Mouse (Mus musculus) embryo, embryonic 11 days (tissue): ENCODE data around the gene Asb6.
A peak's percentile ranks its signal among the peaks of the same experiment; 100 is the strongest.

ENCODE experiments used
- DNase-seq: peaks from one replicate; pipeline ENCODE4 v3.0.0-alpha.2; 2015

Asb6 gene

DNA sequence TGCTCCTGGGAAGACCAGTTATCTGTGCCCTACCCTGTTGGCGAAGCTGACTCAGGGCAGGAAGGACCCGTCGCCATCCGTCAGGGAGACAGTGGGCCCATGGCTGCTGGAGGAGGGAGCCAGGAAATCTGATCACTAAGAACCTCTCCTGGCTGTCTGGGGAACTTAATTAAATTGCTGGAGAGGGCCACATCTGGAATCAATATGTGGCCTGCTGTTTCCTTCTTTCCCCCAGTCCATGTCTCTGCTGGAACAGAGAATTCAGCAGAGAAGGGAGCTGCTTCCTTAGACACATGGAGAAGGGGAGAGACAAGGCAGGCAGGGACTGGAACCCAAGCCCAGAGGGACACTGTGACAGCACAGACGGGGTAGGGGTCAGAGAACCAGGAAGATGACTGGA is 3.5 kb upstream of the Asb6 start:
- peak; percentile 77 for DNase-seq

DNA sequence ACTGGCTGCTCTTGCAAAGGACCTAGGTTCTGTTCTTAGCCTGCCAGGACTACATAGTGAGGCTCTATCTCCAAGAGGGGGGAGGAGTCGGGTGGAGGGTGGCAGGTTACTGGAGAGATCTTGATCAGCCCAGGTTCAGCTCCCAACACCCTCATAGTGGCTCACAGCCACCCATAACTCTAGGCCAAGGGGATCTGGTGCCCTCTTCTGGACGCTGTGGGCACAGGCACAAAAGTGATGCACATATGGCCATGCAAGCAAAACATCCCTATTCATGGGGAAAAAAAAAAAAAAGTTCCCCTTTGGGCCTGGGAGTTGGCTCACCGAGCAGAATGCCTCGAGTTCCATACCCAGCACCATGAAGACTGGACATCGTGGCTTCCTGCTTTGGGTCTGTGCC is 818 bp downstream of the Asb6 start:
- DNase-seq, result no peak

DNA sequence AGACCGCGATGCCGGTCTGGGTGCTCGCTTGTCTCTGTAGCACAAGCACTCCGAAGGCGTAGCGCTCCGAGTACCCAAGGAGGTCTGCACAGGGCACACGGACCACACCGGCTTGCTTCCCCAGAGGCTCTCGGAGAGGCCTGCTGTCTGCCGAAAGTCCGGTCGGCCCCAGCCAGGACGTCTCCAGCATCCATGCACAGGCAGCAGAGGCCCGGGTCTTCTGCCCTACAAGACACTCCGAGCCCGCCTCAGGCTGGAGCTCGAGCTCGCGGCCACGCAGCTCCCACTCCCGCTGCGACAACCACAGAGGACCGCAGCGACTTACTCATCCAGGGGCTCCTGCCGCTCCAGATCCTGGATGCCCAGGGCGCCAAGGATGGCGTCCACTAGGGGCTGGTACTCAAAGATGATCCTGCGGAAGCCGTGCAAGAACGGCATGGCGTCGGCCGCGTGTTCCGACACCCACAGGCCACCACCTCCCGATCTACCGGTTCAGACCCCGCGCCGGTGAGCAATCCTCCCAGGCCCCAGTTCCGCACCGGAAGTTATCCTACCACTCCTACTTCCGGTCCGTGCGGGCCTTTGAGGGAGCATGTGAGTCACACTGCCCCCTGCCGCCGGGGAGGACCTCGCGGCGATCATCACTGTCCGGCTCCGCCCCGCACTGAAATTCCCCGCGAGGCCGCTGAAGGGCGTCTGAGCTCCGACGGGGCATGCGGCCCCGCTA is 2.2 kb downstream of the Asb6 start:
- DNase-seq, result peak; percentile 96

DNA sequence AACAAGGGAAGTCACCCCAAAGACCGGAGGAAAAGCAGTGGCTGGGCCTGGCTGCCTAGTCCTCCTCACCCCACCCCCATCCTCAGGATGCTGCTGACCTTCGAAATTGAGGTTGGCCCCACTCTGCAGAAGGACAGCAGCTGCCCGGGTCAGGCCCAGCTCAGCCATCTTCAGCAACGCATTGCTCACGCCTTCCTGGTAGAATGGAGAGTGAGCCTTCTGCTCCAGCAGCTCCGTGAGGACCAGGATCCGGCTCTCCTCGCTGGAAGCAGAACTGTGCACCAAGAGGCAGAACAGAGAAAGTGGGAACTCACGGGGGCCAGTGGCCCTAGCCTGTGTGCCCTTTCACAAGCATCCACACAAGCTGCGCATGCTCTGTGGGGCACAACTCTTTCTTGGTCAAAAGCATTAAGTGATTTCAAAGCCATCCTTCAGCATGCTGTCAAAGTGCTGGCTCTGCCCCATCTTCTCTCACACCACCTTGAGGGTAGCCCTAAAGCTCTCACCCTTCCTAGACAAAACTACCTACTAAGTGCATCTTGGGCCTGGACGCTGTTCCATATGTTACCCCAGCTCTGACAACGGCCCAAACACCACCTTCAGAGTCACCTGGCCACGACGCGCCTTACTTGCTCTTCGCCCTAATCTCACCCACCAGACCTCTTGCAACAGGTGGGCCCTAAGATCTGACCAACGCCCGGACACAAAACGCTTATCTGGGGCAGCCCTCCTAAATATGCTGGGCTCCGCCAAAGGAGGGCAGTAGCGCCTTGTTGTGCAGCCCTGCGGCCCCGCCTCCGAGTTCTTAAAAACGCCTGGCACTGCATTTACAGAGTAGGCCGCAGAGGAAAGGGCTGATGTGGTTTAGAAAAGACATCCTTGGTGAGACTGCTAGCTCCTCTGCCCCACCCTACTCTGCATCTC is 3.0 kb downstream of the Asb6 start:
- peak; percentile 73 for DNase-seq

DNA sequence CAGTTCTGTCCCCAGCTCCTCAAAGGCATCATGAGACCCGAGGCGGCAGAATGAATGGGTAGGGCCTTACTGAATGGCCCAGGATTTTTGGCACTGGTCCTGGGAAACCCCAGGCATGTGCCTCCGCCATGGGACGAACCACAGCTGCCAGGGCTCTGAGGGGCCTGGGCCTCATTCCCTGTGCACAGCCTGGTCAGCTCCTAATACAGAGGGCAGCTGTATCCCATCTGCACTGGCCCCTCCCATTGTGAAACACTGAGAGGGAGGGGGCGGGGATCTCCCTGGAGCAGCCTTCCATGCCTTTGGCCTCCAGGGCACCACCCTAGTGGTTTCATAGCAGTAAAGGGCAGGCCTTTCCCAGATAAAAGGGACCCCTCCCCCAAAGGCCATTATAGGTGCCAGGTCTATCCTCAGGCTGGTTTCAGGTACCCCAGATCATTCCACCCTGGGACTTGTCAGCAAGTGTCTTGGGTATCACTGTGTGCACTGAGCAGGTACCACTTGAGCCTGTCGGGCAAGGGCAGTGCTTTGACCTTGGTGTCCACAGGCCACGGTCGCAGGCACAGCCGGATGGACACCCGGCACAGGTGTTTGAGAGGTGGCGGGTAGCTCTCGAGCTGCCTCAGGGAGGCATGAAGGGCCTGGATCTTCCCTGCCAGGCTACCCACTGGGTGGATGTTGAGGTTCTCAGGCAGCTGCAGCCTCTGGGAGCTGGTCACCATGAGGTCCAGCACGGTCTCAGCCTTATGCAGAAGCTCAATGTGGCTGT is 6.6 kb downstream of the Asb6 start:
- no peak for DNase-seq

DNA sequence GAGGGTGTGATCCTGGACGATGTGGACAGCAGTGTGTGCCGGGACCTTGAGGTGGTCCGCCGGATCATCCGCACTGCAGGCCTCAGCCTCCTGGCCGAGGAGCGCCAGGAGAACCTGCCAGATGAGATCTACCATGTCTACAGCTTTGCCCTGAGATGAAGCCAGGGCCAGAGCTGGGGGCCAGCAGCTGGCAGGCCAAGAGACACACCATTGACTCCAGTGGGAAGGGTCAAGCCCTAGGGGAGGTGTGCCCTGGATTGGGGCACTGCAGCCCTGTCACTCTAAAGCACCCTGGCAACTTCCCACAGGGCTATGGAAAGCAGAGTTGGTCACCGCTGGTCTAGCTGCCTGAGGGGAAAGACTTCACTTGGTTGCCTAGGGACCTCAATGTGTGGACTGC is 7.7 kb downstream of the Asb6 start:
- no peak for DNase-seq

DNA sequence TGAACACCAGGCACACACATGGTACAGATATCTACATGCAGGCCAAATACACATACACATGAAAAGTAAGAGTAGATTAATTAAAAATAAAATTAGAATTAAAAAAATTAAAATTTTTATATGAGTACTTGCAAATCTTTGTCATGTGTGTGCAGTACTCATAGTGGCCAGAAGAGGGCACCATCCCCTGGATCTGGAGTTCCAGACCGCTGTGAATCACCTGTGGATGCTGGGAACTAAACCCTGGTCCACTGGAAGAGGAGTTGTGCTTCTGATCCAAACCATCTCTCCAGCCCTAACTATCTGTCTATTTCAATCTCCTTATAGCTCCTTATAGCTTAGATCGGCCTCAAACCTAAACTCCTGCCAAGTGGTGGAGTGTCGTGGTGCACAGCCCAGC is 9.1 kb downstream of the Asb6 start:
- DNase-seq, result no peak

DNA sequence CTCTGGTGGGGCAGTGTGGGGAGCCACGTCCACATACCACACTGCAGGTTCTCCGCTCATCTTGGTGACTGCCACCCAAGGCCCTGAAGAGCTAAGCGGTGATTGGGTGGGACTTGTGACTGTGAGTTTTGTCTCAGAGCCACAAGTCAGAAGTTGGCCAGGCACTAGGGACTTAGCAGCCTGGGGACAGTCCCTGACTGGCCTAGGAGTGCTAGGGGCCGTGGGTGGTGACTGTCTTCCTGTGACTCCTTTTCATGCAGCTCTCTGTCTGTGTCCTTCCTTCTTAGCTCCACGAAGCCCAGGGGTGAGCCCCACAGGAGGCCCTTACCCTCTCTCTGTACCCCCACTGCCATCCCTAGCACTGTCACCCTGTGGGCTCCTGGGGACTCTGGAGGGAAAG is 10.3 kb downstream of the Asb6 start:
- no peak for DNase-seq

DNA sequence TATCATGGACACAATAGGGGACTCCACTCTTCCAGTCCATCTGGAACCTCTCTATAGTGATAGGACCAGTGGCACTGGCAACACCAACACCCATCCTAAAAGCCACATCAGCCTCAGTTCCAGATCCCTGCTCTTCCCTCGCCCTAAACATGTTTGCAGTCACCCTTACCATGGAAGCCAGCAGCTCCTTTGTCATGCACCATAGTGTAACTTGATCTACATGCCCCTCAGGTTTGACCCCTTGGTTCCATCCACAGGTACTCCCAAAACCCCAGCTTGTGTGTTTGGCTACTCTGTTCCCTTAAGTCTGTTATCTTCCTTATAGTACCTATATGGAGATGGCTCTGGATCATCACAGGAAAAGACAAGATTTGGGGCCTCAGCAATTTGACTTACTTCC is 13.8 kb downstream of the Asb6 start:
- DNase-seq, result no peak

DNA sequence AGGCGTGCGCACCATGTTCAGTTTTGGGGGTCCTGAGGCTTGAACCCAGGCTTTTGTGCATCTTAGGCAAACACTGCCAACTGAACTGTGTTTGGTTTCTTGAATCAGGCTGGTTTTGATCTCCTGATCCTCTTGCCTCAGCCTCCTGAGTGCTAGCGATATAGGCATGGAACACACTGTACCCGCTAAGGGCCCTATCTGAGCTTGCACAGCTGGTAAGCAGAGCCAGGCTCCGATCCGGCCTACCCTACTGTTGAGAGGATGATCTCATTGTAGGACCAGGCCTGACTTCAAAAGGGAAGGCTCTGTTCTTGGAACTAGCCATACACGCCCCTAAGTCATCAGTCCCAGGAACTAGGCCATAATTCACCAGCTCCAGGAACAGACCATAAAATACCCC is 19.6 kb downstream of the Asb6 start:
- DNase-seq, result no peak

DNA sequence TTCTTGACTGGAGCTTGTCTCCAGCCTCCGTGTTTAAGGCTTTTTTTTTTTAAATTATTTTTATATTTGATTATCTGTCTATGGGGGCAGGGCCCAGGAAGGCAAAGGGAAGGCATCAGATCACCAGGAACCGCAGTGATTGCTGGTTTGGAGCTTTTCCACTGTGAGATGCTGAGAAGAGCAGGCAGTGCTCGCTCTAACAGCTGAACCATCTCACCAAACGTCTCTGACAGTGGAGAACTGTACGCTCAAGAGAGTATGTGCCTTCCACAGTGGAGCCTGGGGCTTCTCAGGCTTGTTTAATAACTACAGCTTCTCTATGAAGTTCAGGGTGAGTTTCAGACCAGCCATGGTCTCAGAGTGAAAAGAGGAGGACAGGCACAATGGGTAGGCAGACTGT is 20.6 kb downstream of the Asb6 start:
- no peak for DNase-seq

DNA sequence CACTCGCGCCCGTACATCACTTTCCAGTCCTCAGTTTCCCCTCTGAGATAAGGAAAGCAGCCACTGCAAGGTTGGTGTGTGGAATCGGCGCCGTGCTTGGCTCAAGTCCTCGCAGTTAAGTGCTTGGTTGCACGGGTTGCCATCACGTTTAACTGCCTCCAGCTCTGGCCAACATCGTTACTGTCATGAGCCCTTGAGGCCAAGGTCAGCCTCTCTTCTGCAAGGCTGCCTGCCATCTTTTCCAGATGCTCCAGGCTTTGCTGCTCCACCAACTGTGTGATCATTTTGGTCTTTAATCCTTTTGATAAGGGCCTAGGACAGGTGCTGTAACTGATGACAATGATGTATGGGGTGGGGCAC is 21.9 kb downstream of the Asb6 start:
- DNase-seq, result no peak

DNA sequence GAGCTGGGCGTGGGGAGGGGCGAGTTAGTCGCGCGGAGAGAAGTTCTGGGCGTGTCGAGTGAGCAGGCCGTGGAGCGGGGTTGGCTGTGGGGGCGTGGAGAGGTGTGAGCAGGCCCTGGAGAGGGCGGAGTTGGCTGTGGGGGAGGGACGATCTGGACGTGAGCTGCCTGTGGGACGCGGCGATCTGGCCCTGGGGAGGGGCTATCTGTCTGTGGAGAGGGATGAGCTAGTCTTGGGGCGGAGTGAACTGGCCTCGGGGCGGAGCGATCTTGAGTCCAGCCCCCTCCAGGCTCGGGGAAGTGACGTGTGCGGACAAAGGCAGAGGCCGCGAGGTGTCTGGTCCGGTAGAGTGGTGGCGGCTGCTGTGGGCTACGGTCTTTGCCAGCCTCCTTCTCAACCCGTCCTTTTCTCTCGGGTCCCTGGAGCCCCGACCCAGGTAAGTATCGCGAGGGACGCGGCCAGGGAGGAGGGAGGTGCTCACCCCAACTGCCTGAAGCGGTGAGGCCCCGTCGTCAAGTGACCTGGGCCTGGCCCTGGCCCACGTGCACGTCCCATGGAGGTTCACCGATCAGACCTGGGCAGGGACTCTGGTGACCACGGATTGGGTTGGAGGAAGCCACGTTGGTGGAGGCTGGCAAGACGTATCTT is 22.4 kb downstream of the Asb6 start, which contains the start of gene Ntmt1:
Gene Ntmt1, plus strand, starts transcription at position 179 of the 648 bp plus-strand sequence.
- DNase-seq, result peak; percentile 99

DNA sequence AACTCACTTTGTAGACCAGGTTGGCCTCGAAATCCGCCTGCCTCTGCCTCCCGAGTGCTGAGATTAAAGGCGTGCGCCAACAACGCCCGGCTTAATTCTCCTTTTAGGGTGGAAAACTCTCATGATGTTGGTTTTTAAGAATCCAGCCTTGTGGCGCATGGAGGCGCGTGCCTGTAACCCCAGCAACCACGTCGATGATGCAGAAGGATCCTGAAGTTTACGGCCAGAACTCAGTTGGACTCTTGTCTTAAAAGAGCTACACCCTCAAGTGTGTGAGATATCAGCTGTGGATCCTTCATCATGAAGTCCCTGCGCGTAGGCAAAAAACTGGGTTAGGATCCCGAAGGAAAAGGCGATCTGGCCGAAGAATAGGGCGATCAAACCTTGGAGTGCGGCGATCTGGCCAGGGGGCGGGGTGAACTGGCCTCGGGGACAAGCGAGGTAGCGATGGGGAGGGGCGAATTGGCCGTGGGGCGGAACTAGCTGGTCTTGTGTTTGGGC is 22.9 kb downstream of the Asb6 start:
- DNase-seq, result no peak

DNA sequence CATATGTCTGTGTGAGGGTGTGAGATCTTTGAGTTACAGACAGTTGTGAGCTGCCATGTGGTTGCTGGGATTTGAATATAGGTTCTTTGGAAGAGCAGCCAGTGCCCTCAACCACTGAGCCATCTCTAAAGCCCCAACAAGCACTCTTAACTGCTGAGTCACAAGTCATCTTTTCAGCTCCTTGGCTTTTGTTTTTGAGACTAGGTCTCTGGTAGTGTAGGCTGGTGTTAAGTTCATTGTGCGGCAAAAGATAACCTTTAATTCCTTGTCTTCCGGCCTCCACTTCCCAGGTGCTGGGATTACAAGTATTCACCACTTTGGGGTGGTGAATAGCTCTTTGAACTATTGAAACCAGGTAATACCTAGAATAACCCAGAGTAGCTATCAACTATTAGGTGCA is 24.1 kb downstream of the Asb6 start:
- no peak for DNase-seq

DNA sequence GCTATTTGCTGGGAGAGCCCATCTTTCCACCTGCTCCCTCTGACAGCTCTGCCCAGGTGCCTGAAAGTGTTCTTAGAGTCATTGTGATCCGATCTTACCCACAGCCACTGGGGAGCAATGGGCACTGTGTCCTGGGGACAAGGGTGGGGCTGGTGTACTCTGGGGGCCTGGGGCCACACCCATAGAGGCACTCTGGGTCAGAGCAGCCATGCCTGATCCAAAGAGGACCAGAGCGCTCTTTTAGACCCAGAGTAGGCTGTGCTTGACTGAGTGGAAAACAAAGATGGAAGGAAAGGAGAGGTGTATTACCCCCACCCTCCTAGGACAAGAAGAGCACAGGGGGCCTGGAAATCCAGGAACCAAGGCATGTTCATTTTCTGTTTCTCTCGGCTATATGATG is 26.5 kb downstream of the Asb6 start, which contains the start of gene 1700001O22Rik:
Gene 1700001O22Rik, minus strand, starts transcription at position 58 of the 400 bp plus-strand sequence.
- no peak for DNase-seq

DNA sequence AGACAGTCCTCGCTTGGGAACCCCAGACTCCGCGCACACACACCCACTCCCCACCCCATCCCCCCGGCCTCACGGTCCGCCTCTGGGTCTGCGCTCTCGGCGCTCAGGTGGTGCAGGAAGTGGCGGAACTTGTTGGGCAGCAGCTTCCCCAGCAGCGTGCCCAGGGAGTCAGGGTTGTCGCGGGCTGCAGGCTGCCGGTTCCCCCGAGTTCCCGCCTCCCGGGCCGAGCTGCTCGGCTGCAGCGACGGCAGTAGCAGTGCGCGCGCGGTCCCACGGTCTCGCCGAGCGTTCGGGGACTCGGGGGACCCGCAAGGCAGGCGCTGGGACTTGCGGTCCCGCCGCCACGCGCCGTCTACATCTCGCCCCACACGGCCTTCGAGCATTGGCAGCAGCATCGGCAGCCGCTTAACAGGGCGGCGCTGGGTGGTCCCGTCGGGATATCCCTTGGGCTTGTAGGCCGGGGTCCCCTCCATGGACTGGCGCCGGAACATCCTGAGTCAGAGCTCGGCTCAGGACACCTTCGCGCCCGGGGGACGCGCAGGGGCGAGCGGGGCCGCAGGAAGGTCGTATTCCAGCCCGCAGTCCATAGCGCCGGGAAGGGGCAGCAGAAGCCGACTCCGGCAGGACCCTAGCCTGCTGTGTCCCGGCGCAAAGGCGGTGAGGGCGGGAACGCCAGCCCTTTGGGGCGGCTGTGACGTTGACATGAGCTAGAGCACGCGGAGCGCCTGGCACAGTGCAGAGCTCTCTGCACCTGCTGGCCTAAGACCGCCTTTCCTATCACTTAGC is 28.9 kb downstream of the Asb6 start:
- DNase-seq, result peak; percentile 70

DNA sequence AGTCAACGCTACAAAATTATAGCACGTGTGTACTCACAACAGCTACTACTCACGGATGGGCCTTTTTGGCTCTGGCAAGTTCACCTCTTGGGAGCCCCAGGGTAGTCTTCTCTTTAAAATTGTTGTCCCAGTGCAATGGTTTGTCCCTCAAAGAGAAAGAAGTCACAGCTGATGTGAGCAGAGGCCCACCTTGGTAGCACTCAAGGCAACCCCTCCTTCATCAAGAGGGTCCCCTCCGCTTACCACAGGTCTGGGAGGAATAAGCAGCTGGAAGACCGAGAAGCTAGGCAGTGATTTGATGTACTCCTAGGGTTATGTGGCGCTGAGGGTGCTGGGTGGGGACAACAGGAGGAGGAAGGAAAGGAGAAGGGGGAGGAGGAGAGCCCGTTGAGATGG is 29.5 kb downstream of the Asb6 start:
- no peak for DNase-seq

DNA sequence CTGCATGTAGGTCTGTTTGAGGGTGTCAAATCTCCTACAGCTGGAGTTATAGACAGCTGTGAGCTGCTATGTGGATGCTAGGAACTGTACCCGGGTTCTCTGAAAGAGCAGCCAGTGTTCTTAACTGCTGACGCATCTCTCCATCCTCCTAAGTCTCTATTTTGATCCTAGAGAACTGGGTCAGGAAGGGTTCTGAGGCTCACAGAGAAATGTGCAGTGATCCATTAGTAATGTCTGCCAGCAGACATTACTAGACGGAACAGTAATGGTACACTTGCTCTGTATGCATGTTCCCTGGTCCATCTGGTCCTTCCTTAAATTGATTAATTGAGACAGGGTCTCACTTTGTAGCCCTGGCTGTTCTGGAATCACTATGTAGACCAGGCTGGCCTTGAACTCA is 30.7 kb downstream of the Asb6 start:
- no peak for DNase-seq

DNA sequence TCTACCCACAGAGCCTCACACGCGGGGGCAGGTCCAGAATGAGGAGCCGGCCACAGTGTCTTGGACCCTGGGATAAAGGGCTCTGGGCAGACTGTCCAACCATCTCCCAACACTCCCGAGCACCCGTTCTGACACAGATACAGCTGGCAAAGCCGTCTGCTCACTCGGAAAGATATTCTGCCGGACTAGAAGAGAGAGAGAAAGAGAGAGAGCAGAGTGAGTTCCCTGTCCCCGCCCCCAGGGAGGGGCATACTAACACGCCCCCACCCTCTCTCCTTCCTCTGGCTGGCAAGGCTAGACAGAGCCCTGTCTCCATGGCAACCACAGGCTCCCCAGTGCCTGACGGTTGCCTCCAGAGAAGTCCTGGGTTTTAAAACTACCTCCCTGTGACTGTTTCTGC is 33.8 kb downstream of the Asb6 start:
- DNase-seq, result peak; percentile 96

DNA sequence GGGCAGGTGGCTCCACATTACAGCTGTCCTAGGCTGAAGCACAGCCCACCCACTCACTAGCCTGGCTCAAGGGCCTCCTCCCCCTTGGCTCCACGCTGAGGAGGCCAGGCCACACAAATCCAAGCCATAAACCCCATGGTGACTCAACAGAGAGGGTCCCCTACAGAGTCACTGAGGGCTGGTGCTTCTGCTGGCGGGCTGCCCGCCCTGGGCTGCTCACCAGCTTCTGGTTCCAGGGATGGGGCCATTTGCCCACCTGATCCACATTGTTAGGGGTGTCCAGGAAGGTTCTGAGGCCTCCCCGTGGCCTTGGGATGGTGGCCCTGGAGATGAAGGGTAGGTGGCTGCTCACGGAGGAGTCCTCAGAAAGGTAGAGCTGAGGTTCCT is 34.3 kb downstream of the Asb6 start:
- no peak for DNase-seq
